Mouse (Mus musculus): ENCODE measurements around the gene Xpnpep2.

DNA sequence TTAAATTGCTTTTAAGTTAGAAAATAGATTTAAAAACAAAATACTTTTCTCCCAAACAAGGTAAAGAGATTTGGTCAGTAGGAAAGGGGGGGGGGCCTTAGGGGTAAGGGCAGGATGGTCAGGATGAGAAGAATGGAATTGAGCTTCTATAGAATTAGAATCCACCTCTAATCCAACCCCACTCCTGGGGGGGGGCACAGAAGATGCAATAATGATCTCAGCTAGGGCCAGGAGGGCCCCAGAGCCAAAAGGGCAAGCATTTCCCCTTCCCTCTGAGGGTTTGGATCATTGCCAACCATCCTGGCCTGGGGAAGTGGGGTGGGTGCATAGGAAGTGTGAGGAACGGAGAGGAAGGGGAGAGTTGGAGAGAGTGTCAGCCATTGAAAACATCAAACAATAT lies 61.8 kb downstream of the Xpnpep2 start:
- TF ChIP-seq TAL1 (IDR thresholded peaks at IDR 0.05; ENCODE audit: low read length) (no peak), GATA1 (IDR thresholded peaks at IDR 0.05; ENCODE audit: low read length) (no peak)

Measured in erythroblast, embryonic 14.5 days (primary cell).